ENCODE assay signal across 32 mouse cellular contexts in the genomic region with DNA sequence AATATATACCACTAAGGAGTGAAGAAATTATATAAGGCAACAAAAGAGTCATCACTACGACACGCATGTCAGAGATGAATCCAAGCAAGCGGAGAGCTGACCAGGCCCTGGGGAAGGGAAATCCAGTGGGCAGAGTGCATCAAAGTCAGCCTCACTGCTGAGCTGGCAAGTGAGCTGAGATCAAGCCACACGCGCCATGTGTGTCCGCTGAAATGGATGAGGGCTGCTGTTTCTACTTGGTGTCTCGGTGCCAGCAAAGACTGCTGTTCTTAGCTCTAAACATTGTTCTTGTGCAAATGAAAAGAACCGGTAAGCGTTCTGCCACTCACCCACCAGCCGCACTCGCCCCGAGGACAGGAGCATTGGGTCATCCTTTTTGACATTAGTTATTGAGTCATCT. TPM values are rescaled to one million over a fixed set of nuclear protein-coding genes. Genes with fewer than 3 reads are reported as not detected.
"Had no signal": no experiment of that assay in that cellular context is flagged by ENCODE, and none has a peak within 500 bp of the region (broad histone marks: within the 10 kb centered on the region; RNA-seq: fewer than 3 reads in every experiment).

No protein-coding gene starts in this region.

- ATAC-seq: hindbrain, embryonic 16.5 days; hindbrain, postnatal 0 days; inflammation-experienced regulatory T-cells, adult 6 months; intestine, embryonic 15.5 days; intestine, embryonic 16.5 days; intestine, postnatal 0 days had no signal

- H3K4me3 ChIP-seq: heart, embryonic 12.5 days; heart, embryonic 13.5 days; heart, embryonic 15.5 days; hindbrain, embryonic 10.5 days; hindbrain, embryonic 12.5 days; hindbrain, embryonic 13.5 days; hindbrain, embryonic 15.5 days; intestine, embryonic 15.5 days; kidney, embryonic 15.5 days; layer of hippocampus, adult 2 months; left cerebral cortex, adult 2 months had no signal

- H3K4me1 ChIP-seq: heart, embryonic 12.5 days; heart, embryonic 13.5 days; heart, embryonic 15.5 days; hindbrain, embryonic 10.5 days; hindbrain, embryonic 12.5 days; hindbrain, embryonic 13.5 days; hindbrain, embryonic 15.5 days; intestine, embryonic 15.5 days; kidney, embryonic 15.5 days had no signal

- H3K27me3 ChIP-seq: heart, embryonic 12.5 days; heart, embryonic 13.5 days; heart, embryonic 15.5 days; hindbrain, embryonic 12.5 days; hindbrain, embryonic 13.5 days; hindbrain, embryonic 15.5 days; intestine, embryonic 15.5 days; kidney, embryonic 15.5 days had no signal

- H3K9me3 ChIP-seq: heart, embryonic 12.5 days; heart, embryonic 13.5 days; heart, embryonic 15.5 days; hindbrain, embryonic 10.5 days; hindbrain, embryonic 12.5 days; hindbrain, embryonic 13.5 days; hindbrain, embryonic 15.5 days; intestine, embryonic 15.5 days; kidney, embryonic 15.5 days had no signal

- DNase-seq: heart, postnatal 10 days; heart, postnatal 14 days; heart, postnatal 36 days; heart, postnatal 4 days; kidney, adult 11 months; kidney, adult 18-20 months; kidney, adult 2 months; kidney, adult 8-10 months; kidney, adult 9 months; kidney, postnatal 10 days; kidney, postnatal 14 days; kidney, postnatal 25 days; kidney, postnatal 36 days; kidney, postnatal 4 days; layer of hippocampus, adult 9-11 months; layer of hippocampus, postnatal 36 days had no signal

RNA-seq across cellular contexts. Expression of gene Lrp11, which starts 50.8 kb away (rescaled TPM):
- polyA plus RNA-seq: inflammation-experienced regulatory T-cells, adult 6 months had no signal
